Mouse (Mus musculus) macrophage (primary cell): Measurements from ENCODE around the gene Acp2. TPM values are rescaled to one million over a fixed set of nuclear protein-coding genes. Genes with fewer than 3 reads are reported as not detected.
A peak's percentile ranks its signal among the peaks of the same experiment; 100 is the strongest.

Source experiments
- H3K27ac ChIP-seq: fragments of 350-480 bp; formaldehyde crosslinking; 2 replicates; pipeline ENCODE4 v1.9.0; 2021
- H3K36me3 ChIP-seq: fragments of 350-480 bp; formaldehyde crosslinking; 2 replicates; pipeline ENCODE4 v1.9.0; 2021; ENCODE audit errors: inconsistent target
- H3K4me3 ChIP-seq: fragments of 350-480 bp; formaldehyde crosslinking; 2 replicates; pipeline ENCODE4 v1.9.0; 2021; ENCODE audit errors: inconsistent target
- H3K79me2 ChIP-seq: fragments of 350-480 bp; formaldehyde crosslinking; 2 replicates; pipeline ENCODE4 v1.9.0; 2021; ENCODE audit errors: inconsistent target
- WGBS: methylation state at CpG from one replicate; pipeline ENCODE4 v1.1.7; 2026; ENCODE audit warnings: inconsistent platforms; ENCODE audit not compliant: missing documents; 5-methylcytosine and 5-hydroxymethylcytosine counted together
- polyA plus RNA-seq: library from polyadenylated mRNA; stranded (reverse); fragments of 250-400 nt; gene quantifications from 3 replicates; pipeline ENCODE4 v1.2.4, GENCODE M21; 2018; ENCODE audit warnings: inconsistent platforms

Gene Acp2
- polyA plus RNA-seq, 1 experiment from 2014 or later, result 178 TPM

- peak overlapping the region; percentile 49 for H3K4me3 ChIP-seq
- WGBS, result 6% methylated on average over 8 of the region's 8 CpGs
- no peak overlapping the region for H3K27ac ChIP-seq
- H3K79me2 ChIP-seq, result peaks cover 45% of the 10 kb centered on the region
- H3K36me3 ChIP-seq, result peaks cover 30% of the 10 kb centered on the region
Measured at GRCm38 (mm10) chr2:91182016-91182404, 20.7 kb upstream of the Acp2 start.

- Histone ChIP-seq H3K36me3 (peaks cover 29% of the 10 kb centered on the region), H3K79me2 (peaks cover 45% of the 10 kb centered on the region), H3K27ac (peak overlapping the region; percentile 86), H3K4me3 (peak overlapping the region; percentile 49)
- WGBS, result 2% methylated on average over 64 of the region's 81 CpGs
Measured at GRCm38 (mm10) chr2:91182405-91183147, 20.1 kb upstream of the Acp2 start.

- peak overlapping the region; percentile 86 for H3K27ac ChIP-seq
- H3K79me2 ChIP-seq, result peaks cover 41% of the 10 kb centered on the region
- 1% methylated on average over 9 of the region's 9 CpGs for WGBS
Measured at GRCm38 (mm10) chr2:91183148-91183513, 19.6 kb upstream of the Acp2 start.

GRCm38 (mm10) chr2:91183711-91184405, 18.8 kb upstream of the Acp2 start, which contains the start of gene Madd:
TSS of gene Madd (minus strand) at chr2:91183837.
- peaks cover 16% of the 10 kb centered on the region for H3K36me3 ChIP-seq
- H3K27ac ChIP-seq, result peak within 1 kb of the TSS; percentile 86
- peaks cover 34% of the 10 kb centered on the region for H3K79me2 ChIP-seq
- H3K4me3 ChIP-seq, result peak within 1 kb of the TSS; percentile 49
- 20% methylated on average over 15 of the region's 15 CpGs for WGBS

More at GRCm38 (mm10) chr2:91183148-91183513, 19.6 kb upstream of the Acp2 start:
- peaks cover 23% of the 10 kb centered on the region for H3K36me3 ChIP-seq
- peak overlapping the region; percentile 49 for H3K4me3 ChIP-seq

- WGBS, result 88% methylated on average over 1 of the region's 1 CpGs
- Histone ChIP-seq H3K4me3 (no peak overlapping the region), H3K27ac (no peak overlapping the region), H3K36me3 (peaks cover 13% of the 10 kb centered on the region; the same call in 1 of the 2 replicates), H3K79me2 (peaks cover 11% of the 10 kb centered on the region)
Measured at GRCm38 (mm10) chr2:91186208-91186607, 16.5 kb upstream of the Acp2 start.

GRCm38 (mm10) chr2:91187431-91187830, 15.3 kb upstream of the Acp2 start:
- 58% methylated on average over 4 of the region's 4 CpGs for WGBS
- Histone ChIP-seq H3K79me2 (no peaks in the 10 kb centered on the region), H3K36me3 (peaks cover 23% of the 10 kb centered on the region; the same call in 1 of the 2 replicates), H3K27ac (no peak overlapping the region), H3K4me3 (no peak overlapping the region)

- WGBS, result 92% methylated on average over 16 of the region's 16 CpGs
- Histone ChIP-seq H3K27ac (no peak overlapping the region), H3K36me3 (peaks cover 23% of the 10 kb centered on the region; the same call in 1 of the 2 replicates), H3K4me3 (no peak overlapping the region), H3K79me2 (no peaks in the 10 kb centered on the region; the same call in 1 of the 2 replicates)
Measured at GRCm38 (mm10) chr2:91190501-91190900, 12.2 kb upstream of the Acp2 start.

GRCm38 (mm10) chr2:91194624-91195332, 7.9 kb upstream of the Acp2 start:
- Histone ChIP-seq H3K36me3 (peaks cover 20% of the 10 kb centered on the region; the same call in 1 of the 2 replicates), H3K27ac (peak overlapping the region; percentile 84), H3K4me3 (peak overlapping the region; percentile 28), H3K79me2 (no peaks in the 10 kb centered on the region; the same call in 1 of the 2 replicates)
- 3% methylated on average over 22 of the region's 27 CpGs for WGBS

GRCm38 (mm10) chr2:91196577-91197001, 6.1 kb upstream of the Acp2 start:
- Histone ChIP-seq H3K79me2 (no peaks in the 10 kb centered on the region; the same call in 1 of the 2 replicates), H3K27ac (peak overlapping the region; percentile 84), H3K4me3 (no peak overlapping the region), H3K36me3 (0 out of 2 replicates have a peak, but pooled peaks cover 9% of the 10 kb centered on the region)
- 15% methylated on average over 3 of the region's 3 CpGs for WGBS

GRCm38 (mm10) chr2:91198888-91199287, 3.8 kb upstream of the Acp2 start:
- no peaks in the 10 kb centered on the region for H3K36me3 ChIP-seq
- H3K27ac ChIP-seq, result no peak overlapping the region
- H3K4me3 ChIP-seq, result no peak overlapping the region
- peaks cover 11% of the 10 kb centered on the region for H3K79me2 ChIP-seq
- 85% methylated on average over 3 of the region's 3 CpGs for WGBS

GRCm38 (mm10) chr2:91202972-91203656, 429 bp downstream of the Acp2 start:
- peak overlapping the region; percentile 94 for H3K4me3 ChIP-seq
- peaks cover 30% of the 10 kb centered on the region for H3K79me2 ChIP-seq
- H3K27ac ChIP-seq, result peak overlapping the region; percentile 97
- H3K36me3 ChIP-seq, result peaks cover 9% of the 10 kb centered on the region
- 16% methylated on average over 19 of the region's 20 CpGs for WGBS

- peaks cover 51% of the 10 kb centered on the region for H3K79me2 ChIP-seq
- H3K36me3 ChIP-seq, result peaks cover 37% of the 10 kb centered on the region
- H3K4me3 ChIP-seq, result peak overlapping the region; percentile 10; the same call in 1 of the 2 replicates
- peak overlapping the region; percentile 97 for H3K27ac ChIP-seq
- WGBS, result 26% methylated on average over 9 of the region's 9 CpGs
Measured at GRCm38 (mm10) chr2:91206254-91206775, 3.6 kb downstream of the Acp2 start.

- Histone ChIP-seq H3K27ac (no peak overlapping the region), H3K36me3 (peaks cover 85% of the 10 kb centered on the region), H3K79me2 (peaks cover 18% of the 10 kb centered on the region; the same call in 1 of the 2 replicates), H3K4me3 (no peak overlapping the region)
Measured at GRCm38 (mm10) chr2:91213311-91213710, 10.6 kb downstream of the Acp2 start.

- peaks cover 52% of the 10 kb centered on the region for H3K36me3 ChIP-seq
- H3K27ac ChIP-seq, result no peak overlapping the region
- H3K4me3 ChIP-seq, result no peak overlapping the region
- 96% methylated on average over 4 of the region's 4 CpGs for WGBS
- H3K79me2 ChIP-seq, result no peaks in the 10 kb centered on the region
Measured at GRCm38 (mm10) chr2:91217032-91217431, 14.3 kb downstream of the Acp2 start.
